Mouse (Mus musculus) hindbrain, embryonic 15.5 days (tissue): Measurements from ENCODE around the gene Ptpru. TPM values are rescaled to one million over a fixed set of nuclear protein-coding genes. Genes with fewer than 3 reads are reported as not detected.
A peak's percentile ranks its signal among the peaks of the same experiment; 100 is the strongest.

Experiments
- ATAC-seq: fragments of 200-750 bp; cut with Nextera tagmentation; 2 replicates; pipeline ENCODE4 v1.8.0; 2017; ENCODE audit warnings: low read depth, moderate number of reproducible peaks, moderate TSS enrichment; ENCODE audit not compliant: low FRiP score
- H3K27ac ChIP-seq: fragments of 300-500 bp; sonication (generic); replicated peaks from 2 replicates; pipeline ENCODE4 v1.5.1; 2015; ENCODE audit warnings: mild to moderate bottlenecking, inconsistent platforms
- H3K27me3 ChIP-seq: fragments of 300-500 bp; sonication (generic); 2 replicates; pipeline ENCODE4 v1.6.1; 2015; ENCODE audit warnings: control low read depth, inconsistent platforms
- H3K36me3 ChIP-seq: fragments of 300-500 bp; sonication (generic); 2 replicates; pipeline ENCODE4 v1.6.1; 2015; ENCODE audit warnings: control low read depth, inconsistent platforms
- H3K4me1 ChIP-seq: fragments of 300-500 bp; sonication (generic); replicated peaks from 2 replicates; pipeline ENCODE4 v1.6.1; 2015; ENCODE audit warnings: control low read depth, inconsistent platforms
- H3K4me2 ChIP-seq: fragments of 300-500 bp; sonication (generic); 2 replicates; pipeline ENCODE4 v1.6.1; 2015; ENCODE audit warnings: moderate library complexity, mild to moderate bottlenecking, inconsistent platforms
- H3K4me3 ChIP-seq: fragments of 300-500 bp; sonication (generic); 2 replicates; pipeline ENCODE4 v1.5.1; 2015; ENCODE audit warnings: mild to moderate bottlenecking, inconsistent platforms
- H3K9ac ChIP-seq: fragments of 300-500 bp; sonication (generic); 2 replicates; pipeline ENCODE4 v1.6.1; 2015; ENCODE audit warnings: inconsistent platforms
- H3K9me3 ChIP-seq: fragments of 300-500 bp; sonication (generic); 2 replicates; pipeline ENCODE4 v1.6.1; 2016; ENCODE audit warnings: control low read depth, inconsistent platforms
- WGBS: fragments of 180-500 bp; shearing (Covaris S2); methylation state at CpG from one replicate; pipeline ENCODE4 v1.1.7; 2015; 5-methylcytosine and 5-hydroxymethylcytosine counted together
- polyA plus RNA-seq: library from polyadenylated mRNA; unstranded; fragments of >200 nt; fragmentation: Nextera tagmentation; extraction: Ambion mirVana; gene quantifications from 2 replicates; pipeline ENCODE4 v1.2.1, GENCODE M21; 2015

Ptpru gene
- polyA plus RNA-seq, 1 experiment from 2014 or later: 23.4 TPM

- WGBS: 93% methylated on average over 4 of the region's 4 CpGs
- H3K4me1 ChIP-seq: no peaks in the 10 kb centered on the region
- no peak overlapping the region for H3K4me3 ChIP-seq
- H3K9ac ChIP-seq: no peak overlapping the region
- H3K27me3 ChIP-seq: no peaks in the 10 kb centered on the region
- H3K27ac ChIP-seq: no peak overlapping the region
- H3K4me2 ChIP-seq: no peak overlapping the region
- ATAC-seq: no peak
- H3K36me3 ChIP-seq: peaks cover 12% of the 10 kb centered on the region; the same call in 1 of the 2 replicates
- no peaks in the 10 kb centered on the region for H3K9me3 ChIP-seq
Observed at GRCm38 (mm10) chr4:131861341-131861739, 23.3 kb upstream of the Ptpru start.

- no peaks in the 10 kb centered on the region for H3K27me3 ChIP-seq
- no peak overlapping the region for H3K4me3 ChIP-seq
- peaks cover 12% of the 10 kb centered on the region; the same call in 1 of the 2 replicates for H3K36me3 ChIP-seq
- no peak overlapping the region for H3K9ac ChIP-seq
- no peaks in the 10 kb centered on the region for H3K4me1 ChIP-seq
- H3K27ac ChIP-seq: no peak overlapping the region
- no peaks in the 10 kb centered on the region for H3K9me3 ChIP-seq
- no peak overlapping the region for H3K4me2 ChIP-seq
- WGBS: 52% methylated on average over 15 of the region's 15 CpGs
- ATAC-seq: no peak
Observed at GRCm38 (mm10) chr4:131860492-131861340, 22.6 kb upstream of the Ptpru start.

- Histone ChIP-seq H3K9me3 (no peaks in the 10 kb centered on the region), H3K9ac (no peak overlapping the region), H3K27ac (no peak overlapping the region), H3K4me3 (no peak overlapping the region), H3K4me2 (no peak overlapping the region), H3K4me1 (peaks cover 4% of the 10 kb centered on the region; the same call in 1 of the 2 replicates), H3K27me3 (no peaks in the 10 kb centered on the region), H3K36me3 (peaks cover 12% of the 10 kb centered on the region; the same call in 1 of the 2 replicates)
- WGBS: 83% methylated on average over 5 of the region's 5 CpGs
- no peak for ATAC-seq
Observed at GRCm38 (mm10) chr4:131854950-131855349, 16.9 kb upstream of the Ptpru start.

- Histone ChIP-seq H3K9ac (no peak overlapping the region), H3K4me2 (no peak overlapping the region), H3K36me3 (no peaks in the 10 kb centered on the region), H3K27me3 (no peaks in the 10 kb centered on the region), H3K9me3 (no peaks in the 10 kb centered on the region), H3K4me3 (no peak overlapping the region), H3K4me1 (peaks cover 6% of the 10 kb centered on the region; the same call in 1 of the 2 replicates), H3K27ac (peak overlapping the region; percentile 64)
- no peak for ATAC-seq
- WGBS: 29% methylated on average over 5 of the region's 5 CpGs
Observed at GRCm38 (mm10) chr4:131849986-131850638, 12.0 kb upstream of the Ptpru start.

- Histone ChIP-seq H3K36me3 (no peaks in the 10 kb centered on the region), H3K4me2 (no peak overlapping the region), H3K9ac (no peak overlapping the region), H3K4me3 (no peak overlapping the region), H3K27me3 (no peaks in the 10 kb centered on the region), H3K9me3 (no peaks in the 10 kb centered on the region), H3K4me1 (peaks cover 18% of the 10 kb centered on the region), H3K27ac (no peak overlapping the region)
- no peak for ATAC-seq
- 78% methylated on average over 6 of the region's 6 CpGs for WGBS
Observed at GRCm38 (mm10) chr4:131848082-131848481, 10.0 kb upstream of the Ptpru start.

GRCm38 (mm10) chr4:131845991-131846778 is 8.1 kb upstream of the Ptpru start:
- H3K9me3 ChIP-seq: no peaks in the 10 kb centered on the region
- no peaks in the 10 kb centered on the region for H3K36me3 ChIP-seq
- no peak overlapping the region for H3K27ac ChIP-seq
- H3K4me3 ChIP-seq: no peak overlapping the region
- peaks cover 18% of the 10 kb centered on the region for H3K4me1 ChIP-seq
- no peak for ATAC-seq
- H3K4me2 ChIP-seq: no peak overlapping the region
- WGBS: 85% methylated on average over 8 of the region's 8 CpGs
- peaks cover 4% of the 10 kb centered on the region; the same call in 1 of the 2 replicates for H3K27me3 ChIP-seq
- no peak overlapping the region for H3K9ac ChIP-seq

- H3K27me3 ChIP-seq: peaks cover 8% of the 10 kb centered on the region
- H3K36me3 ChIP-seq: no peaks in the 10 kb centered on the region
- no peaks in the 10 kb centered on the region for H3K9me3 ChIP-seq
- H3K4me1 ChIP-seq: peaks cover 15% of the 10 kb centered on the region
- peak; percentile 86 for ATAC-seq
- H3K4me2 ChIP-seq: peak within 1 kb of the TSS; percentile 75
- WGBS: under 1% methylated on average over 37 of the region's 37 CpGs
- H3K27ac ChIP-seq: no peak within 1 kb of the TSS; the same call in 1 of the 2 replicates
- peak within 1 kb of the TSS; percentile 73 for H3K9ac ChIP-seq
- H3K4me3 ChIP-seq: peak within 1 kb of the TSS; percentile 73
Observed at GRCm38 (mm10) chr4:131843290-131843743, 5.2 kb upstream of the Ptpru start, which contains the start of gene Mecr. Gene Mecr (plus strand): TSS chr4:131843470.

GRCm38 (mm10) chr4:131836891-131837491 is 1.1 kb downstream of the Ptpru start:
- peak overlapping the region; percentile 94 for H3K4me2 ChIP-seq

GRCm38 (mm10) chr4:131836351-131836881 is 1.7 kb downstream of the Ptpru start:
- peaks cover 29% of the 10 kb centered on the region for H3K4me1 ChIP-seq
- no peaks in the 10 kb centered on the region for H3K36me3 ChIP-seq
- ATAC-seq: no peak; the same call in 1 of the 2 replicates
- peak overlapping the region; percentile 68 for H3K4me3 ChIP-seq
- peak overlapping the region; percentile 68 for H3K9ac ChIP-seq
- H3K9me3 ChIP-seq: no peaks in the 10 kb centered on the region
- H3K27me3 ChIP-seq: peaks cover 16% of the 10 kb centered on the region
- no peak overlapping the region for H3K27ac ChIP-seq
- H3K4me2 ChIP-seq: peak overlapping the region; percentile 94
- WGBS: under 1% methylated on average over 39 of the region's 39 CpGs

More at GRCm38 (mm10) chr4:131836891-131837491, 1.1 kb downstream of the Ptpru start:
- Histone ChIP-seq H3K36me3 (no peaks in the 10 kb centered on the region), H3K9me3 (no peaks in the 10 kb centered on the region), H3K4me3 (peak overlapping the region; percentile 68), H3K4me1 (peaks cover 29% of the 10 kb centered on the region), H3K27me3 (peaks cover 17% of the 10 kb centered on the region), H3K9ac (peak overlapping the region; percentile 68), H3K27ac (no peak overlapping the region)
- ATAC-seq: peak; percentile 31; the same call in 1 of the 2 replicates
- under 1% methylated on average over 74 of the region's 76 CpGs for WGBS

GRCm38 (mm10) chr4:131833971-131834609 is 4.0 kb downstream of the Ptpru start:
- Histone ChIP-seq H3K36me3 (no peaks in the 10 kb centered on the region), H3K4me2 (no peak overlapping the region), H3K9me3 (no peaks in the 10 kb centered on the region), H3K4me3 (no peak overlapping the region), H3K27me3 (peaks cover 9% of the 10 kb centered on the region; the same call in 1 of the 2 replicates), H3K9ac (no peak overlapping the region), H3K4me1 (peaks cover 29% of the 10 kb centered on the region), H3K27ac (no peak overlapping the region)
- WGBS: 25% methylated on average over 9 of the region's 9 CpGs
- no peak for ATAC-seq
